Mouse (Mus musculus) cerebellum, adult 8-10 months (tissue): ENCODE results near the gene Prap1.

Experiments
- DNase-seq: peaks from one replicate; pipeline ENCODE4 v3.0.0; 2022

The Prap1 gene

DNA sequence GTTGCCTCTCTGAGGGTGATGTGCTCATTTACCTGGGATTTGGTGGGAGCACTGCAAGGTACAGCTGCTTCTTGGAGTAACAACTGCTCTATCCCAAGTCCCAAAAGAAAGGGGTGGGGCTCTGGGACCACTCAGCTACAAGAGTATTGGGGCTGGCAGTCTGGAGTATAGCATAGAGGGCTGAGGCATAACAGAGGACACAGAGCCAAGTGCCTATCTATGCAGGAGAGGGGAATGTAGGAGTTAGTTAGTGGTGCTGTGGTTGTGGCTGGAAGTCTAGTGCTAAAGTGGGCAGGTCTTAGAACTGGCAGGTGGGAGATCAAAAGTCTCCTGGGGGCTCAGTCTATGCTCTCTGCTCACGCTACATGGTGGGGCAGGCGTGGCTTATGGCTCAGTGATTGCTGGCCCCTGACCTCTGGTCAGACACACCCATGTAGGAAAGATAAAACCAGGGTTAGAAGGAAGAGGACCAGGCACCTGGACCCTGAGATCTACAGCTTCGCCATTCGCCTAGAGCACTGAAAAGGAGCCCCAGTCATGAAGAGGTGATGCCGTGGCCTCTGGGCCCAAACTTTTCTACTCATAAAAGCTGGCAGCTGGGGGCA, at the start of gene Prap1:
TSS of gene Prap1 (plus strand) at position 472 of the 605 bp plus-strand sequence.
- no peak for DNase-seq

DNA sequence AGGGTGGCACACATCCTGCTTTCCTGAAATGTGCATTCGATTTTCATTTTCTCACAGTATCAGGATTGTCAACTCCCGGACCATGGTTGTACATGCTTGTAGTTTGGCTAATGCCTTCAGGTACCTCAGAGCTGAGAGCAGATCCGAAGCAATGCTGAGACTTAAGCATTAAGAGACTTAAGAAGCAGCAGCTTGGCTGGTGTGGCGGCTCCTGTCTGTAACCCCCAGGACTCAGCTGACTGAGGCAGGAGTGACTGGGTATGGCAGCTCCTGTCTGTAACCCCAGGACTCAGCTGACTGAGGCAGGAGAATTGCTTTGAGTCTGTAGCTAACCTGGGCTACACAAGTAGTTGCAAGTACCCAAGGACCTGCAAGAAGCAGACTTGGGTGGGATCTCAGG, 47.6 kb upstream of the Prap1 start:
- DNase-seq: no peak

DNA sequence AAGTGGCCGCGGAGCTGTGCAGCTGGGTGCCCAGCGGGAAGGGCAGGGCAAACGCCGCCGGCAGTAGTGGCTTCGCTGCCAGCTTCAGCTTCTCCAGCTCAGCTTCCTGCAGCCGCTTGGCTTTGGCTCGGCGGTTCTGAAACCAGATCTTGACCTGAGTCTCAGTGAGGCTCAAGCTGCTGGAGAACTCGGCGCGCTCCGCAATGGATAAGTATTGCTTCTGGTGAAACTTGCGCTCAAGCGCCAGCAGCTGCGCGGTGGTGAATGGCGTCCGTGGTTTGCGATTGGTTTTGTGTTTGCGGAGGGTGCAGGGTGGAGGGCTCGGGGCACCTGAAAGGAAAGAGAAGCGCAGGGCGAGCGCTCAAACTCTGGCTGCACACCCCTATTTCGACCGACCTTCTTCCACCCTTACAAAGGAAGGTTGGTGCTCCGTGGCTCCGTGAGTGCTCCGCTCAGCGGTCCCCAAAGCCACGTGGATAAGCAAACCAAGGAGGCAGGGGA, 45.3 kb upstream of the Prap1 start:
- DNase-seq: no peak

GRCm38 (mm10) chr7:140048361-140049114, 44.7 kb upstream of the Prap1 start, which contains the start of gene Msx3:
Msx3 (minus strand) TSS chr7:140049089.
- no peak for DNase-seq

DNA sequence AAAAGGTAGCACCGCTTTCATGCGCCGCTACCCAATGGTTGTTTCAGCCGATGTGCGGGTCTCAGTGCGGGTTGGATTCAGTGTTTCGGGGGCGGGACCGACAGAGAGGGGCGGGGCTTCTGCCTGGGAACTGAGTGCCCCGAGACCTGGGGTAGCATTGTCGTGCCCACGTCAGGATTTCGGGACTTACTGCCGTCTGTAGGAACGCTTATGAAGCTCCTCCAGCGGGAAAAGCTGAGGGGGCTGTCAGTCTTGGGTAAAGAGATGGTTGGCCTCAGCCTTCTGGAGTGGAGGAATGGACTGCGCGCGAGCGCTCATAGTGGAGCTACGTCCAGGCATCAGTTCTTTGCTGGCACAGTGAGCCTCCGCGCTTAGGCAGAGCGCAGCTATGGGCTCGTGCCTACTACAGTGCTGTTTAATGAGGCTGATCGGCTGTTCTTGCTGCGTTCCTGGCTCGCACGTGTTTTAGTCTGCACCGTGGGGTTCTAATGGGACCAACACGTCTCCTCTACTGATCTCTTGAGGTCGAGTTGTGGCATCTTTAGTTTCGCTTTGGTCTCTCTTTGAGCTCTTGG, 44.0 kb upstream of the Prap1 start:
- DNase-seq: no peak

GRCm38 (mm10) chr7:140054124-140054523, 39.1 kb upstream of the Prap1 start:
- DNase-seq: no peak

- DNase-seq: no peak
Observed at GRCm38 (mm10) chr7:140057413-140058407, 35.5 kb upstream of the Prap1 start.

DNA sequence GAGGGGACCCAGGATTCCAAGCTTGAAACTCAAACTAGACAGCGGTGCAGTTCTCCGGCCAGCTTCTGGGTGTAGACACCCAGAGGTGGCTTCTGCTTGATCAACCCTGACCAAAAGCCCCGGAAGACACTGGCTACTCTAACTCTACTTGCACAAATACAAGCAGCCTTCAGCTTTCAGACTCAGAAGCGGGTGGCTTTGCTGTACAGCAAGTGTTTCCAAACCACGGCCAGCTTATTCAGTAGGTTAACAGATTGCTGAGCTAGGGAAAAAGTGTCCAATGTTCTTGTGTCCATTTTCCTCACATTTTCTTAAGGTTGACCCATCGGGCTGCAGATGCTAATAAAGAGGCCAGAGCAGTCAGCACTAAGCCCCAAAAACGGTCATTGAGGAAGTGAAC, 34.7 kb upstream of the Prap1 start:
- DNase-seq: no peak

DNA sequence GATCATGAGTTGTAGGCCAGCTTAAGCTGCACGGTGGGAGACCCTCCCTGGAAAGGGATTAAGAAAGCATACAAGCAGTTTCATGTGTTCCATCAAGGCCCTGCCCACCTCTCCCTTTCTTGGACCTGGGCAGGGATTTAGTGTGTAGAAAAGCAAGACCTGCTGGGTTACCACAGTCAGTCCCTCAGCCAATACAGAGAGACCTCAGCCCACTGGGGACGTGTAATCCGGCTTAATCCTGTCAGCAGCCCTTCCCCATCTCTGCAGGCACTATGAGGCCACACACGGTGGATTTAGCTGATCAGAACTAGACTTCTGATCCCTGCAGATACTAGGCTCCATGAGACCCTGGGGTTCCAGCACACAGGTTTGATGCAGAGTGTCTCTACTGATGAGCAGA, 33.6 kb upstream of the Prap1 start:
- no peak for DNase-seq

GRCm38 (mm10) chr7:140060936-140061831, 32.0 kb upstream of the Prap1 start:
- no peak for DNase-seq

DNA sequence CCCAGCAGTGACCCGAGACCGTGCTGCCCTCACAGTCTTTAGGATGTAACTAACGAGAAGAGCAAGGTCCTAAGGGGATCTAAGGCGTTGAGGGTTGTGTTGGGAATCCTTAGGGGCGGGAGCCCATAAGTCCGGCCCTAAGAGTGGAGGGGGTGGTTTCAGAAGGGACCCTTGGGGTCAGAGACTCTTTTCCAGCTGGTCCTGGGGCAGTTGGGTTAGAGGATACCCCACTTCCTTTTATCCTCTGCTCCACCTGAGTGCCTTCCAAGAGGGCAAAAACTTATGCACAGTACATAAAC, 31.4 kb upstream of the Prap1 start:
- DNase-seq: no peak

GRCm38 (mm10) chr7:140062307-140062706, 30.9 kb upstream of the Prap1 start:
- no peak for DNase-seq

DNA sequence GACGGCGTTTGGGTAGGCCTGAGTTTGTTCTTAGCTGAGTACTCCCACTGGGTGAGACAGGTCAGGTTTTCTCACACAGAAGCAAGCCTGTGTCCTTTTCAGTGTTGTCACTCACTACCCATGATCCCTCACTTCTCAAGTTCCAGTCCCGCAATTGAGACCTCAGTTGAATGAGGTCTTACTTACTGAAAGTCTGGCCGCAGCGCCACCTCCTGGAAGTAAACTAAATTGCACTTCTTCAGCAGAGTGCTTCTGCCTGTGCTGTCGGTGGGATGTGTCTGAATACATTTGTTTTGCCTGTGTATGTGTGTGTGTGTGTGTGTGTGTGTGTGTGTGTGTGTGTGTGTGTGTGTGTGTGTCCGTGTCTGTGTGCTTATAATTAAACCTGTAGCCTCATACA, 30.1 kb upstream of the Prap1 start:
- DNase-seq: peak; percentile 64

DNA sequence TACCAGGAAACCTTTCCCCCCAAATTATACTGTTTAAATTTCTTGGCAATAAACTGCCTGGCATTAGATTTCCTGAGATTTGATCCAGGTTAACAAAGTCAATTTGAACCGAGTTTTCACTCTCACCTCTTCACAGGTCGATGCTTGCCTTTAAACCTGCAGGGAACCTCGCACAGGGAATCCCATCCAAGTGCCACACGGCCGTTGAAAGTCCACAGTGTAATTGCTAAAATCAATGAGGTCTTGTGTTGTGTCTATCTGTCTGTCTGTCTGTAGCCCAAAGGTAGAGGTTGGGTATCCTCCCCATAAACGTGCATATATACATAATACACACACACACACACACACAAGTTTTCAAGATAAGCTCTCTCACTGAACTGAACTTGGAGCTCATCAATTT, 25.8 kb upstream of the Prap1 start:
- no peak for DNase-seq

GRCm38 (mm10) chr7:140070042-140070711, 23.0 kb upstream of the Prap1 start:
- no peak for DNase-seq

- no peak for DNase-seq
Observed at GRCm38 (mm10) chr7:140077698-140078097, 15.5 kb upstream of the Prap1 start.

GRCm38 (mm10) chr7:140078711-140079110, 14.5 kb upstream of the Prap1 start:
- peak; percentile 81 for DNase-seq

DNA sequence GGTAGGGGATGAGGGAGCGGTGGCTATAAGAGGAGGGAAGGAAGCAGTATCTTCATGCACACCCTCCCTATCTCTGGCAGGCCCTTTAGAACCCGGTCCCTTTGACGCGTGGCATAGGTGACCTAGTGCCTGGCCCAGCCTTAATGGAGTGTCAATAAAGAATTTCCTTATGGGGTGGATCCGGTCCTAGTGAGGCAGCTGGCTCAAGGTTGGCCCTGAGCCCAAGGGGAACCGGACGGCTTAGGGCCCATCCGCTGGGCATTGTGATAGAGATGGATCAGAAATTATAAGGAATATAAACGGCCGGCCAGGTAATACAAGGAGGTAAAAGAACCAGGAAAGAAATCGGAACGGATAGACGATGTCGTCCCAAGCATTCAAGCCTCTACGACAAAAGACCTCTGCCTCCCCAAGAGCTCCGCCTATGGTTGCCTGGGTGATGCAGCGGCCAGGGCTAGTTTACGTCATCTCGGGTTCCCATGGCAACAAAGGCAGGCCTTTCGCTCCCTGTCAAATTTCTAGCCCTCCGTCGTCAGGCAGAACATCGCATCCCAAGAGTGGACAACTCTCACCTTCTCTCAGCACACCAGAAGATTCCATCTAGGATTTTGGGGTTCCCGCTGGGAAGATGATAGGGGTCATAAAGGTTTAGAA, 12.6 kb upstream of the Prap1 start:
- peak; percentile 93 for DNase-seq

DNA sequence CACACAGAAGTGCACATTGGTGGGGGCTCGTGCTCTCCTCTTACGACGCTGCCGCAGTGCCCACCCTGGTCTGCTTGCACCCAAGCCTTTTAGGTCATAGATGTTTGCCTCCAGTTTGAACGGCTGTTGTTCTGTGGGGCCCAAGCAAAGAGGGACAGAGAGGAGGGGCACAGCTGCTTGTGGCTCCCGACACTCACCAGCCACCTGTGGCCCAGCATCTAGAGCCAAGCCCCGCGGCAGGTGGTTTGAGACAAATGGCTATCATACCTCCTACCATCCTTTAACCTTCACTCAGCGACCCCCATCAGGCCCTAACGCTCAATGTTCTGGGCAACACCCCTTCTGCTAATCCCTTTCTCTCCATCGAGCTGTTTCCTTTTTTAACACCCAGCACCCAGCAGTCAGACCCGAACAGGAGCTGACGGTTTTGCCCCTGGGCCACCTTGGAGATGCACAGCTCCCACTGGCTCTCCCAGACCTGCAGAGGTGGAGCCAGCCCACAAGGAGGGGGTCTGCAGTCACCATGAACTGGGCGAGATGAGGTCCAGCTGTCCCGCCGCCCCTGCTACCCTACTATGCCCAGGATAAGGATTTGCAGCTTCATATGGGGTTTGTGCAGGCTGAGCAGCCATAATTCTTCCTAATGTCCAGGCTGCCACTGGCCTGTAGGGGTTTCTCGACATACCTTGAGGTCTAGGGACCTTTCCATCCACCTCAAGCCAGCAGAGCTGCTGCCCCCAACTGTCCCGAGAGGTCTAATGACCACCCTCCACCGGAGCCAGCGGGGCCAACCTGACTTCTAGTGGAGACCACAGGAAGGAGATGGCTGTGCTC, 11.6 kb upstream of the Prap1 start:
- DNase-seq: peak; percentile 58

DNA sequence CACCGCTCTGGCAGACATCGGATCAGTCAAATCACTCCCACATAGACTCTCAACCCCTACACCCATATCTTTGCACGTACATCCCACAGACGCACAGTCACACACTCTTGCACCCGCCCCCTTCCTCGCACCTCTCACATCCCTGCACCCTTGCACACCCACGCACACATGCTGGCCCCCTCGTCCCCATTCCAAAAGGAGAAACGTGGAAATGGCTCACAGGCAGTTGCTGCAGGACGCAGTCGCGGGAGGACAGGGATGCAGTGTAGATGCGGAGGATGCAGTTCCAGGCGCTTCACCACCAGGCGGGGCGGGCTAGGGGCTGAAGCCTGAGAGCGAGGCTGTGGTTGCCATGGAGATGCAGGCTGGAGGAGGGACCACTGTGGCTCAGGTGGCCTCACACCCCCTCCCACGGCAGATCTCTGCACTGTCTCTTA, 10.9 kb upstream of the Prap1 start, which contains the start of gene Caly:
TSS of gene Caly (minus strand) at position 307 of the 437 bp plus-strand sequence.
- DNase-seq: peak; percentile 75
